Mouse (Mus musculus) lung, postnatal 0 days (tissue): ENCODE measurements around the gene Arnt2.

ENCODE experiments used
- CTCF ChIP-seq: IDR thresholded peaks from 2 replicates; pipeline ENCODE4 v1.5.1; 2016; ENCODE audit warnings: antibody characterized with exemption, mild to moderate bottlenecking
- EP300 ChIP-seq: IDR thresholded peaks from 2 replicates; pipeline ENCODE4 v1.6.1; 2016; ENCODE audit warnings: antibody characterized with exemption, mild to moderate bottlenecking, control low read depth

DNA sequence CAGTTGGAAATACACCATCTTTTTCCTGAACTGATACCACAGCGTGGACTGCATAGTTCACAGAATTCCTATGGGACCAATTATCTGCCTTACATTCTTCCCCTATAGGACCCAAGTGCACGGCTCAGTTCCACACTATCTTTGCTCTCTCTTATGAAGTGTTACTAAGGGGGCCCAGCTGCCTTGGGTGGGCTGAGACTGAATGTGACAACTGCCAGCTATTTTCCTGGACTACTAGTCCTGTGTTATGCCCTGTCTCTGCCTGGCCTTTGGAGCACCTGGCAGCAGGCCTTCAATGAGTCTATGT lies 73.4 kb downstream of the Arnt2 start:
- TF ChIP-seq CTCF = no peak
- no peak for TF ChIP-seq EP300
